Mouse (Mus musculus) spleen, adult 18-20 months (tissue): ENCODE measurements around the gene Gpr182.
A peak's percentile ranks its signal among the peaks of the same experiment; 100 is the strongest.

Source experiments
- DNase-seq, 2 experiments: peaks; one replicate each; pipeline ENCODE4 v3.0.0; 2022; ENCODE audit warnings: mixed read lengths in 2 of 2

Gpr182 gene

GRCm38 (mm10) chr10:127738151-127738882, 13.2 kb downstream of the Gpr182 start:
- peak in 1 of 2 experiments; percentile 44 for DNase-seq

DNA sequence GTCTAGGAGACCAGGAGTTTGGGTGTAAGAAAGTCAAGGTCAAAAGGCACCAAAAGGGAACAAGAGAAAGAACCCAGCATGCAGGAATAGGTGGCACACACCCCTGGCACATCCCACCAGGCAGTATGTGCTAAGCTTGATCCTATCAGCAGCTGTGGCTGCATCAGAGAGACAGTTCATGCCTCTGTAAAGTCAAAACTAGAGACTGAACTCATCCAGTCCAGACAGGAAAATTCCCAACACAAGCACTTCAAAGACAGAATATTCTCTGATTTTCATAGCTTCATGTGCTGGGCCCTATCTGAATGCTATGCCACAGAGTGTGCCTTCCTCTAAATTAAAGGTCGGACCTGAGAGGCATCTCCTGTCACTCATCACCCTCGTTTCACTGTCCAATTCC, 14.0 kb downstream of the Gpr182 start:
- DNase-seq = no peak

- no peak for DNase-seq
These were observed 14.6 kb downstream of the Gpr182 start for GRCm38 (mm10) chr10:127736916-127737315.

DNA sequence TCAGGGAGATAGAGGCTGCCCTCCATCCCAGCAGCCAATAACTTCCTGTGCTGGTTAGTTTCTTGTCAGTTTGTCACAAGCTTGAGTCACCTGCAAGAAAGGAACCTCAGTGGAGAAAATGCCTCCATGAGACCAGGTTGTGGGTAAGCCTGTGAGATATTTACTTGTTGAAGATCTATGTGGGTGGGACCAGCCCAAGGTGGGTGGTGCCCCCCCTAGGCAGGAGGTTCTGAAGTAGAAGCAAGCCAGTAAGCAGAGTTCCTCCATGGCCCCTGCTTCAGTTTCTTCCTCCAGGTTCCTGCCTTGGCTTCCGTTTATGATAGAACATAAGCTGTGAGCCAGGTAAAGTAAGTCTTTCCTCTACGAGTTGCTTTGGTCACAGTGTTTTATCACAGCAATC, 15.3 kb downstream of the Gpr182 start:
- DNase-seq = no peak

DNA sequence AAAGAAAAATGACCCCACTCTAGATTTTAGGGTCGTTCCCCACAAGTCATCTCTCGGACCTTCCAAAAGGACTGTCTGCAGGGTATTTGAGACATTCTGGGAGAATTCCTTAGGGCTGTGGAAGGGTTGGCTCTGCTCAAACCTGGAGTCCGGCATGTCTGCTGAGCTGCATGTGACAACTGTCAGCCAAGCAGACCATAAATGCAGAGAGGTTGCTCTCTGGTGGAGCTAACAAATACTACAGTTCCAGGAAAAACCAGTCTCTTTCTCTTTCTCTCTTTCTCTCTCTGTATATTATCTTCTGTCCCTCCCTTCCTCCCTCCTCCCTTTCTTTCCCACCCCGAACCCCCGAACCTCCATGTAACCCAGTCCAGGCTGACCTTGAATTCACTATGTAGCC, 17.1 kb downstream of the Gpr182 start:
- DNase-seq = no peak

DNA sequence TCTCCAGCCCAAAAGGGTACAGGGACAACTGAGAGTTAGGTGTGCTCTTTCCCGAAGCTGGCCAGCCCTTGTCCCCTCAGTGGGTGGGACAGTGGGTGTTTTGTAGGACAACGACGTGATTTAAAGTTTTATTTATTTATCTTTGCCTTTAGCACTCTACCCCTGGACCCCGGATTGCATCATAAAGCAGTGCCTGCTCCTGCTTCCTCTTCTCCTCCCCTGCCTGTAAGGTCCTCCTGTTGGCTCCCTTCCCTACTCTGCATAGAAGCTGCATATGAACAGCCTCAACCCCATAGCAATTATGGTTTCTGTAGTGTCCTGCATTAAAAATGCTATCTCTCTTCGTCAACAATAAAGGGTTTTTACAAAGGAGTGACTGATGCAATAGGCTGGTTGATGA, 20.1 kb downstream of the Gpr182 start:
- DNase-seq = no peak

- no peak for DNase-seq
These were observed 20.6 kb downstream of the Gpr182 start for GRCm38 (mm10) chr10:127730933-127731310.

GRCm38 (mm10) chr10:127730285-127730932, 21.1 kb downstream of the Gpr182 start:
- no peak for DNase-seq

GRCm38 (mm10) chr10:127728437-127728836, 23.1 kb downstream of the Gpr182 start:
- DNase-seq = no peak

GRCm38 (mm10) chr10:127725136-127725535, 26.4 kb downstream of the Gpr182 start:
- DNase-seq = no peak

DNA sequence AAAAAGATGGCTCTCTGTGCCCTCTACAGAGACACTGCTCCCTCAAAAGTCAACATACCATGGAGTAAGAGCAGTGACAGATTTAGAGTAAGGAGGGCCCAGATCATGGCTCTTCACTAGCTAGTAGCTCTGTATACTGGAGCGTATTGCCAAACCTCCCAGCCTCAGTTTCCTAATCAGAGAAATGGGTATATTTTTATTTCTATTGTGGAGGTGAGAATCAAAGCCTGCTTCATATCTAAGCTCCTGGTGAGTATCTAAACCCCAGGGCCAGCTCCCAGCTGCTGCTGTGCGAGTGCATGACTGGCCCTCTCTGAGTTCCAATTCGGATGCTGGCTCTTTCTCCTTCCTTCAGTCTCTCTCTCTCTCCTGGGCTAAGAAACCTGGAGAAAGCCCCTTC, 27.4 kb downstream of the Gpr182 start, which contains the start of gene Tac2:
Gene Tac2, plus strand, starts transcription at position 301 of the 400 bp plus-strand sequence.
- no peak for DNase-seq

DNA sequence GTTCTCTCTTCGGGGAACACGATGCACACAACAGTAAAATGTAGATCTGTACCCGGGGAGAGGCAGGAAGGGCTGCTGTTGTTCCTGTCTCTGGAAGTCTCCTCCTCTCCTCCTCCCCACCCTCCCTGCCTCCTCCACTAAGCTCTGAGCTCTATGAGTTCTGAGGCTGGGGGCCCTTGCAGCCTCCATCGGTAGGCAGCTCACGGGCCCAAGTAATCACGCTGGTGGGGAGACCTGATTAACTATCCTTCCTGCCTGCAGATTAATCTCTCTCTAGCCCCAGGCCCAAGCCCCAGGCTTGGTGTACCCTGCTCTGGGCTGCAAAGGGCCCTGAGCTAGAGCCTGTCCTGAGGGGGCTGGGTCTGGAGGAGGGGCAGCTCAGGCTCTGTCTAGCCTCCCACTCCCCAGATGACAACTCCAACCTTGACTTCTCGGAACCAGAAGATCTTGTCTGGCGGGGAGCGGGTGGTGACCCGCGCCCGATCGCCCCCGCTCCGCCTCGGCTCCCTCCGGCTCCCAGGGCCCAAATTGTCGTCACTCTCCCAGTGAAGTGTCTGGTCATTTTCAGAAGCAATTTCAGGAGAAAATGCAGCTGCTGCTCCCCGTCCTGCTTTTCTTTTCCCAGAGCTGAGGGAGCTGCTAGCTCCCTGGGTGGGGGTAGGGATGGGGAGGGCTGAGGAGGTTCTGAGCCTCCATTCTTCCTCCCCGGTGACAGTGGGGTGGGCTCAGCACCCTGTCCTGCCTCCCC, 29.7 kb downstream of the Gpr182 start:
- DNase-seq = no peak

DNA sequence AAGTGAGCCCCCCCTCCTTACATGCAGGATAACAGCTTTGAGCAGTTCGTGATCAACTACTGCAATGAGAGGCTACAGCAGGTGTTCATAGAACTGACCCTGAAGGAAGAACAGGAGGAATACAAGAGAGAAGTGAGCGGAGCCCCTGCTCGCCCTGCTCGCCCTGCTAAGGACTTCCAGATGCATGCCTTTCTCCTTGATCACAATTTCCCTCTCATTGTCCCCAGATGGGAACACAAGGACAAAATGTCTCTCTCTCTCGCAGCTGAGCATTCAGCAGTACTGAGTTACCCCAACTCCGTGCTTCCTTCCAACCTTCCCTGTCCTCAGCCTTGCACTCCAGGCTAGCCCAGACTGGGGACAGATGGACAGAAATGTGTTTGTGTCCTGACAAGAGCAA, 38.8 kb downstream of the Gpr182 start:
- no peak for DNase-seq

GRCm38 (mm10) chr10:127710331-127710730, 41.2 kb downstream of the Gpr182 start:
- DNase-seq = no peak

DNA sequence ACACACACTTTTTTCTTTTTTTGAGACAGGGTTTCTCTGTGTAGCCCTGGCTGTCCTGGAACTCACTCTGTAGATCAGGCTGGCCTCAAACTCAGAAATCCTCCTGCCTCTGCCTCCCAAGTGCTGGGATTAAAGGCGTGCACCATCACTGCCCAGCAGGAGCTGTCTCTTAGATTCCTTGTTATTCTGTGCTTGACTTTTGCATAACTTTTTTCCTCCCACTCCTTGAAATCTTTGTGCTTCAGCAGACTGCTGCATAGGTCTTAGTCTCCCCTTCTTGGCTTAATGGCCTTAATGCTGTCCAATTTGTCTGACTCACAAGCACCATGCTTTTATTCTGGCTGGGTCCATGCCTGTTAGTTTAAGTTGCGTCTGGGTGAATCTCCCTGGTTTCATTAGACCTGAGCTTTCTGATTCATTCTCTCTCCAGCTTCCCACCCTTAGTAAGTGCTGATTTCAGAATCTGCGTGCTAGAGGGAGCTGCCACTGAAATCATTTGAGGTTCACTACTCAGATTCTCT, 42.6 kb downstream of the Gpr182 start:
- no peak for DNase-seq

- no peak for DNase-seq
These were observed 43.8 kb downstream of the Gpr182 start for GRCm38 (mm10) chr10:127707721-127708120.

- no peak for DNase-seq
These were observed 45.7 kb downstream of the Gpr182 start for GRCm38 (mm10) chr10:127705783-127706182.

- DNase-seq = no peak
These were observed 46.7 kb downstream of the Gpr182 start, which contains the start of gene Myo1a for GRCm38 (mm10) chr10:127704766-127705220. Gene Myo1a, plus strand, starts transcription at chr10:127705170.

DNA sequence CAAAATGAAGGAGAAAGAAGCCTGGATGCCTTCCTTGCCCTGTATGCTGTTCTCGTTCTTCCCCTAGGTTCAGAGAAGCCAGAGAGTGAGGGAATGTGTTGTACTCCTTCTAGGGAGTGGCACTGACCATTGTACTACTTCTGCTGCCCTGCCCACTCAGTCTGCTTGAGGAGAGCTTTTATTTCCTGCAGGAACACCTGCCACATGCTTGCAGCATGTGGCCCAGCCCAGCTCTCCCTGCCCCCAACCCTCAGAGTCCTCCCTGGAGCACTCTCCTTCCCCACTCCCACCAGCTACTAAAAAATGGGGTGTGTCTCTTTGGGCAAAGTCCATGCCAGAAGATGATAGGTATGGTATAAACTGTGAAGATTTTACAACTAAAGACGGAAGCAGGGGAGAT, 47.2 kb downstream of the Gpr182 start:
- DNase-seq = no peak

GRCm38 (mm10) chr10:127703299-127703698, 48.2 kb downstream of the Gpr182 start:
- DNase-seq = no peak

GRCm38 (mm10) chr10:127698966-127699365, 52.6 kb downstream of the Gpr182 start:
- no peak for DNase-seq
